Mouse (Mus musculus): ENCODE data around the gene Thbs2.

GRCm38 (mm10) chr17:14657123-14657522, 36.9 kb downstream of the Thbs2 start:
- TF ChIP-seq GATA1 (IDR thresholded peaks at IDR 0.05; ENCODE audit: low read length) = no peak
- no peak for TF ChIP-seq TAL1 (IDR thresholded peaks at IDR 0.05; ENCODE audit: low read length)
